Mouse (Mus musculus): Measurements from ENCODE around the gene Khdc4.
A peak's percentile ranks its signal among the peaks of the same experiment; 100 is the strongest.
"Not testable (repeated sequence)": the region's sequence is repeated elsewhere in the genome, so short reads cannot be mapped to it uniquely, and the experiment has no call there.

Khdc4 gene

DNA sequence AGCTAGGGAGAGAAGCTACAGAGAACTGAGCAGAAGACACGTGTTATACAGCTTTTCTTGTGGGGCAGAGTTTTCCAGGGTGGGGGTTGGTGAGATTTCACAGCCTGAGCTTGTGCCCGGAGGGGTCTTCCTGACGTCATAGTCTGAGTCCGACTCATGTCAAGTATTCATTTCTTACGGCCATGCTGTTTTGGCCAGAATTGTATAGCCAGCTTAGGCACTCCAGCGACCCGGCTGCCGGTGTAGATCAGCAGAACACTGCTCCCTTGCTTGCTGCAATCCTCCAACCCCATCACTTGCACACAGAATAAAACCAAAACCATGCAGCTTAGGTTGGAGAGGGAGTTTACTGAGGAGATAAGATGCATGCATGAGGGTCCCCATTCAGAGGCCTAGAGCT, 30.0 kb upstream of the Khdc4 start:
- DNase-seq (ENCODE audit: low read depth, low spot score): no peak

DNA sequence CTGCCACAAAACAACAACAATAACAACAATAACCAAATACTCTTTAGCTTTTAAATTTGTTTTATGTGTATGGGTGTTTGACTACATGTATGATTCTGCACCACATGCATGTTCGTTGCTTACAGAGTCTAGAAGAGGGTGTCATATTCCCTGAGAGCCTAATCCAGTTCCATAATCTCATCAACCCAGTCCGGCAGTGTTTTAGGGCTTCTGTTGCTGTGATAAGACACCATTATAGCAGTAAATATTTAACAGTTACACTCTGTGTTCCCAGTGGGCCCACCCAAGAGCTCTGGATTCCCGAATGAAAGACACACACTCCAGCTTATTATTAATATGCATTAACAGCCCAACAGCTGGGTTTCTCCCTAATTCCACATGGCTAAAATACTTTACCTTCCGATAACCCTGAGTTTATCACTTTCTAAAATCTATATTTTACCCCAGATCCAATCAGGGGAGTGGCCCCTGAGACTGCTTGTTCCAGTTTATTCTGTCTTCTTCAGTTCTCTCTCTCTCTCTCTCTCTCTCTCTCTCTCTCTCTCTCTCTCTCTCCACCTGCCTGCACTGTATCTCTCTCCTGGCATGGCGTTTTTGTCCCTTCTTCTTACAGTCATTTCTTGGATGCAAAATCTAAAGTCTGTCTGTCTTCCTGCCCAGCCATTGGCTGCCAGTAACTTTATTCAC, 27.0 kb upstream of the Khdc4 start:
- no peak for DNase-seq (ENCODE audit: low read depth, low spot score)

DNA sequence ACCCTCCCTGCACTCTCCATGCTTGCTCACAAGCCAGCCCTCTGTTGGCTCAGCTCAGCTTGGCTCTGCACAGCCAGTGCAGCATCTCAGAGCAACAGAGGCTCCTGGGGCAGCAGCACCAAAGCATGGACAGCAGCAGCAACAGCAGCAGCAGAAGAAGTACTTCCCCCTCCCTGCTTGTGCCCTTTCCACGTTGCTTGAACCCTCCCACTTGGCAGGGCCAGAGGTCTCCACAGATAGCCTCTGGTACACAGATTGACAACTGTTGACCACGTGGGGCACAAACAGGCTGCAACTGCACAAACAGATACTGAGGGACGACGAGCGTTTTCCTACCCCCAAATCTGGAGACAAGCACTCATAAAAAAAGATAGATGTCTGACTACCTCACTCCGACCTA, 25.8 kb upstream of the Khdc4 start:
- DNase-seq (ENCODE audit: low read depth, low spot score): no peak

DNA sequence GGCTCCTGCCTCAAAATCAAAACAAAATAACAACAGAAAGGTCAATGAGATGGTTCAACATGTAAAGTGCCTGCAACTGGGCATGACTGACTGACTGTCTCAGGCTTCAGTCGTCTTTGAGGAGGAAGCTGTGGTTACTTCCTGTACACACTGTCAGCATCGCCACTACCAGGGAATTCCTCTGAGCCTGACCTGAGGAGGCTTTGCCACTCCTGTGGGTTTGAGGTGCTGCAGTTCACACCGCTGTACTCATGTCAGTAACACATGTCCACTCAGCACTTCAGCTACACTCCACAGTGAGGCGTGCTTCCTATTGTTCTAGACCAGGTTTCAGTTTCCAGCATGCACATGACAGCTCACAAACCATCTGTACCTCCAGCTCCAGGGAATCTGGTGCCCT, 21.5 kb upstream of the Khdc4 start:
- peak; percentile 59 for DNase-seq (ENCODE audit: low read depth, low spot score)

GRCm38 (mm10) chr3:88677399-88677798, 8.2 kb upstream of the Khdc4 start:
- peak; percentile 82 for DNase-seq (ENCODE audit: low read depth, low spot score)

GRCm38 (mm10) chr3:88683814-88684213, 1.8 kb upstream of the Khdc4 start:
- no peak for DNase-seq (ENCODE audit: low read depth, low spot score)

DNA sequence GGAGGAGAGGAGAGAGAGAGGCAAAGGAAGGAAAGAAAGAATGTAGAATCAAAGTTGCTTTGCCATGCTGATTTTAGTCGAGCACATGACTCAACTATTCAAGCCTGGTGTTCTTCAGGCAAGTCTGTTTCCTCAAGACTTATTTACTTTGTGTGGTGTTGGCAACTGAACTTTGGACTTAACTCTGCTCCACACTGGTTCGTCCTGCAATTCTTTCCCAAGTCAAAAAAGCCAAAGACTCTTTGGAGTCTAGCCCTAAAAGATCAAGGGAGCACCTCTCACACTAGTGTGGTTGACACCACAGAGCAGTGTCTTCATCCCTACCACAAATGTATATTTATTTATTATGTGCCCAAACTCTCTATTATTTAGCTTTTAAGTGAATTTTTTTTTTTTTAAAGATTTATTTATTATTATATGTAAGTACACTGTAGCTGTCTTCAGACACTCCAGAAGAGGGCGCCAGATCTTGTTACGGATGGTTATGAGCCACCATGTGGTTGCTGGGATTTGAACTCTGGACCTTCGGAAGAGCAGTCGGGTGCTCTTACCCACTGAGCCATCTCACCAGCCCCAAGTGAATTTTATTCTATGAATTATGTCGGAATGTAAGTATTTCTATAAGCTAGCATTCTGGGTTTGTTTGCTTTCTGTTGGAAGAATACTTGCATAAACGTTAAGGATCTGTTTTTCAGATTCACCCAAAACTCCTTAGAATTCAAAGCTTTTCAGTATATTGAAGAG, 1.2 kb upstream of the Khdc4 start:
- DNase-seq (ENCODE audit: low read depth, low spot score): peak; percentile 21

- DNase-seq (ENCODE audit: low read depth, low spot score): no peak
Measured at GRCm38 (mm10) chr3:88685958-88686451, 402 bp downstream of the Khdc4 start.

- DNase-seq (ENCODE audit: low read depth, low spot score): no peak
Measured at GRCm38 (mm10) chr3:88686734-88687611, 1.4 kb downstream of the Khdc4 start.

- no peak for DNase-seq (ENCODE audit: low read depth, low spot score)
Measured at GRCm38 (mm10) chr3:88689079-88689478, 3.5 kb downstream of the Khdc4 start.

DNA sequence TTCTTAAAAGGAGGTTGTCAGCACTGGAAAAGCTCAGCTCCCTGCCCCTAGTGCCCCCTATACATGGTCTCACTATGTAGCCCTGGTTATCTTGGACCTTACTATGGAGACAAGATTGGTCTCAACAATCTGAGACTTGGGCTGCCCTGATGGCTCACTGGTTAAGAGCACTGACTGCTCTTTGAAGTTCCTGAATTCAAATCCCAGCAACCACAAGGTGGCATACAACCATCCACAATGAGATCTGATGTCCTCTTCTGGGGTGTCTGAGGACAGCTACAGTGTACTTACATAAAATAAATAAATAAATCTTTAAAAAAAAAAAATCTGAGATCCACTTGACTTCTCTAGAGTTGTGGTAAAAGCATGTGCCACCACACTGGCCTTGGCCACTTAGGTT, 9.9 kb downstream of the Khdc4 start:
- no peak for DNase-seq (ENCODE audit: low read depth, low spot score)

DNA sequence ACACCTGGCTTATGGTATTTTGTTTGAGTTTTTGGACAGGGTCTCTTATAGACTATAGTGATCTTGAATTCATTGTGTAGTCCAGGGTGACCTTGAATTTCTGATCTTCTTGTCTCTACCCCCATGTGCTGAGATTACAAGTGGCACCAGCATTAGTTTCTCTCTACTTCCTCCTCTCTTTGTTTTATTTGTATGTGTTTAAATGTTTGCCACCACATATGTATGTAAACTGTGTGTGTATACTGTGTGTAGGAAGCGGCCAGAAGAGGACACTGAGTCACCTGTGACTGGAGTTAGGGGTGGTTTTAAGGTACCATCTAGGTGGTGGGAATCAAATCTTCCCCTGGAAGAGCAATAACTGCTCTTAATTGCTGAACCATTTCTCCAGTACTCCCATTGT, 12.4 kb downstream of the Khdc4 start:
- no peak for DNase-seq (ENCODE audit: low read depth, low spot score)

DNA sequence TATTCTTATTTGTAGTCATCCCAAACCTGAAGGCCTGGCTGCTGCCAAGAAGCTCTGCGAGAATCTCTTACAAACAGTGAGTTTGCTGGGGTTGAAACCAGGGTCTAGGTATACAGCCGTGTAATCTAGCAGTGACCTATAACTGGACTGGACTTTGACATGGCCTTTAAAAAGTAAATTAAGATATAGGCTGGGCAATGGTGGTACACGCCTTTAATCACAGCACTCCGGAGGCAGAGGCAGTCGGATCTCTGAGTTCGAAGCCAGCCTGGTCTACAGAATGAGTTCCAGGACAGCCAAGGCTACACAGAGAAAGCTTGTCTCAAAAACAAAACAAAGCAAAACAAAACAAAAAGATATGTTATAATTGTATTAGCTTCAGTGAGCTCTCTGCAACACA, 13.2 kb downstream of the Khdc4 start:
- DNase-seq (ENCODE audit: low read depth, low spot score): no peak

DNA sequence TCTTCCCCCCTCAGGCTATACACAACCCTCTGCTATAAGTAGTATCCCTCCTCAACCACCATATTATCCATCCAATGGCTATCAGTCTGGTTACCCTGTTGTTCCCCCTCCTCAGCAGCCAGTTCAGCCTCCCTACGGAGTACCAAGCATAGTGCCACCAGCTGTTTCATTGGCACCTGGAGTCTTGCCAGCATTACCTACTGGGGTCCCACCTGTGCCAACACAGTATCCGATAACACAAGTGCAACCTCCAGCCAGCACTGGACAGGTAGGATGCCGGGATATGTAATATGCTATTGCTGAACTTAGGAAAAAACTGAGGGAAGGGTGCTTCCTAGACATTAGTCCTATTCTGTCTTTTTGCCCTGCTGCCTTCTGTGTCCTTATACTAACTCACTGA, 14.6 kb downstream of the Khdc4 start:
- DNase-seq (ENCODE audit: low read depth, low spot score): no peak

DNA sequence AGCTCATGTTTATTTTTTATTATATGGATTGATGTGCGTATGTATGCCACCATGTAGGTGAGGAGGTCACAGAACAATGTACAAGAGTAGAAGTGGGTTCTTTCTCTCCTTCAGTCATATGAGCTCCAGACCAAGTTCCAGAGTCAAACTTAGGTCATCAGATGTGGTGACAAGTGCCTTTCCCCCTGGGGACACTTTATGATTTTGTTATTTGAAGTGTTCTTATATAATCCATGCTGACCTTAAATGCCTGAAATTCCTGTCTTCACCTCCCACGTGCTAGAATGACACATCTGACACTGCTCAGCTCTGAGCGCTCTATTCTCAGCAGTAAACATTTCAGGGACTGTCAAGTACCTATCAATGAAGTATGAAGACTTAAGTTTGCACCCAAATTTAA, 15.6 kb downstream of the Khdc4 start:
- no peak for DNase-seq (ENCODE audit: low read depth, low spot score)

GRCm38 (mm10) chr3:88713709-88714108, 28.1 kb downstream of the Khdc4 start:
- DNase-seq (ENCODE audit: low read depth, low spot score): no peak

DNA sequence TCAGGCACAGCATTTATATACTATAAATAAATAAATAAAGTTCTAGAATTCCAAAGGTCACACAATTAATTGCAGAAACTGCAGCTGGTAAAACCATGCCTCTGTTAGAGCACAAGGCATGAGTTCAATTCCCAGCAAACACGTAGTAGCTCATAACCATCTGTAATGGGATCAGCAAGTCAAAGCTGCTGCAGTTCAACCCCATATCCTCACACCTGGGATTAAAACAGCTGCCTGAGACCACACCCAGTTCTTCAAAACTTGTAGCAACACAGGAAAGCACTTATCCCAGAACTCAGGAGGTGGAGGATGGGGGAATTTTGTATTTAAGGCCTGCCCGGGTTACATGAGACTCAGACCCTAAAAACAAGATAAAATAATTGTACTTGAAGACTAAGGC, 29.1 kb downstream of the Khdc4 start:
- DNase-seq (ENCODE audit: low read depth, low spot score): no peak

DNA sequence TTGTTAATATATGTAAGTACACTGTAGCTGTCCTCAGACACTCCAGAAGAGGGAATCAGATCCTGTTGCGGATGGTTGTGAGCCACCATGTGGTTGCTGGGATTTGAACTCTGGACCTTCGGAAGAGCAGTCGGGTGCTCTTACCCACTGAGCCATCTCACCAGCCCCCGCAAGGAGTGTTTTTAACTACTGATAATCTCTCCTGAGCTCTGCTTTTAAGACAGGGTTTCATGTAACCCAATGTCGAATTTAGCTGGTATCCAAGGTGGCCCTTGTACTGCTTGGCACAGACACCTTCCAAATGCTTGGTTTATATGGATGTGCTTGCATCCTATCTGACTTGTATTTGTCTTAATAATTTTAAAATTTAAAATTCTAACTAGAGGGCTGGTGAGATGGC, 30.1 kb downstream of the Khdc4 start:
- not testable (repeated sequence) for DNase-seq (ENCODE audit: low read depth, low spot score)

DNA sequence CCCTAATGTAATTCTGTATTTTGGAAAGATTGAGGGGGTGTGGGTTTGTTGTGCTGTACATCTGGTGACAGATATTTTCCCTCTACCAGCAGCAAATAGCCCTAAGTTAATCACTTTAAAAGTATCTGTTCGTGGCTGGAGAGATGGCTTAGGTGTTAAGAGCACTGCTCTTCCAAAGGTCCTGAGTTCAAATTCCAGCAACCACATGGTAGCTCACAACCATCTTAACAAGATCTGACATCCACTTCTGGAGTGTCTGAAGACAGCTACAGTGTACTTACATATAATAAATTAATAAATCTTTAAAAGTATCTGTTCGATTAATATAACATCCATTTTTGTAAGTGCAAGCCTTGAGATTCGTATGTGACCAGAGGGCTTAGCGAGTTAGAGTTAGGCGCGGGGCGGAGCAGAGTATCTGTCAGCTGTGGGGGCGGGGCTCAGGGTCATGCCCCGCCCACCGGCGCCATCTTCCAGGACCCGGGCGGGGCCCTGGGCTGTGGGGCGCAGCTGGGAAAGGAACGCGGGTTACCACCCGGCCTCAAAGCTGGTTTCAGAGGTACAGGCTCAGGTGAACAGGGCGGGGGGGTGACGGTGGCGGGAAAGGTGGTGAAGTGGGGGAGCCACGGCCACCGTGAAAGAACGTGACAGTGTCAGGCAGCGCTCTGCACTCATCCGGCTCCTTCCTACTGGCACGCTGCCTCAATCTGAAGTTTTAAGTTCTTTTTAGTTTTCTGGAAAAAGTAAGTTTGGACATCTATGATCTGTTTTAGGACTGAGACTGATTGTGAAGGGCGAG, 31.0 kb downstream of the Khdc4 start, which contains the start of gene Rit1:
Gene Rit1 (plus strand): TSS at position 440 of the 799 bp plus-strand sequence.
- peak; percentile 91 for DNase-seq (ENCODE audit: low read depth, low spot score)

DNA sequence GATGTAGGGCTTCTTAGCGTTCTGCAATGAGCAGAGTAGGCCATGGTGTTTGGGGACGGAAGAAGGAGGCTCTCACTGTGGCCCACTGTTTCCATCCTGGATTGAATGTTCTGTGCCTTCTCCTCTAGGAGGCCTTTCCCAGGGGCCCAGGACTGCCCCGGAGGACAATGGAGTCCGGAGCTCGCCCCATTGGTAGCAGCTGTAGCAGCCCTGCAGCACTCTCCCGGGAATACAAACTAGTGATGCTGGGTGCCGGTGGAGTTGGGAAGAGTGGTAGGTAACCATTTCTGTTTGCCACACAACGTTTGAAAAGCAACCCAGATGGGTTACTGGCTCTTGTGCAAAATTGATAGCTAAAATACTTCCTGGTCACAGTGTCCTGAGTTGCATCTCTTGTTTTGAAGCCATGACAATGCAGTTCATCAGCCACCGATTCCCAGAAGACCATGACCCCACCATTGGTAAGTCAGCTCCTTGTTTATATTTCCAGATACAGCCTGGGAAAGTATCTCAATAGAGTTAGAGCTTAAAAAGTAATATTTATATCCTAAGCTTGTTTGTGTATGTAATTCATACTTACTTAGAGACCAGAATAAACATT, 31.7 kb downstream of the Khdc4 start:
- no peak for DNase-seq (ENCODE audit: low read depth, low spot score)

GRCm38 (mm10) chr3:88717831-88718230, 32.2 kb downstream of the Khdc4 start:
- DNase-seq (ENCODE audit: low read depth, low spot score): no peak

All from A20 (cell line).